Mouse (Mus musculus): ENCODE data around the gene Acp5. TPM values are rescaled to one million over a fixed set of nuclear protein-coding genes. Genes with fewer than 3 reads are reported as not detected.

Gene Acp5
- polyA plus RNA-seq, 1 experiment from 2014 or later = 42.9 TPM

DNA sequence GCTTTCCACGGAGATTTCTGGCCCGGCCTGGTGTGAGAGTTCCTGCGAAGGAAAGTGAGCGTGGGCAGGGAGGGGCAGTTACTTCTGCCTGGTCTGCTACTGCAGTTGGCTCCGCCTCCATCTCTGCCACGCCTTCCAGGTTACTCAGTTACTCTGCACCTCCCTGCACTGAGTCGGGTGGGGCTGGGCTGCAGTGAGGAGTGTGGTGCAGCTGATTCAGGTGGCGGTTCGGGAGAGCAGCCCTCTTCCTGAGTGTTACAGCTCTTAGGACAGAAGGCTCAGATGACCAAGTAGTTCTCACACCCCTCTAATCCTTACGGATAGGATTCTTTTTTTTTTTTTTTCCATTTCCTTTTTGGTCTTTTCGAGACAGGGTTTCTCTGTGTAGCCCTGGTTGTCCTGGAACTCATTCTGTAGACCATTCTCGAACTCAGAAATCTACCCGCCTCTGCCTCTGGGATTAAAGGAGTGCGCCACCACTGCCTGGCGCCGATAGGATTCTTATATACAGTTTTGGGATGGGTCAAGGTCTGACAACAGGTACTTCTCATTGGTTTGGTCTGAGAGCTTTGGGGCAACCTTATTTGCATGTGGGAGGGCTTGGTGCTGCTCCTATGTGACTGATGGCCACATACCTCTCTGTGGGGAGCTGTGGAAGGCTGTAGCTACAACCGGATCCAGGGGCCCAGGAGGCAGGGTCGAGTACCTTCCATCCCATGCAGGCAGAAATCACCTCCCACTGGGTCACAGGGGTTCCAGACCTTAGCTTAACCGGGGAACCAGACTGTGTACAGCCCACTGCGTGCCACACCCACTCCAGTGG lies 14.1 kb upstream of the Acp5 start:
- Histone ChIP-seq H3K4me3 (ENCODE audit: low read depth, low read length) (no peak overlapping the region), H3K27me3 (ENCODE audit: control insufficient read depth, insufficient read depth, low read length) (no peaks in the 10 kb centered on the region), H3K27ac (replicated peaks) (no peak overlapping the region), H3K9ac (ENCODE audit: low read length) (no peak overlapping the region), H3K9me3 (ENCODE audit: control insufficient read depth, low read length) (no peaks in the 10 kb centered on the region), H3K36me3 (ENCODE audit: control insufficient read depth, insufficient read depth, low read length) (no peaks in the 10 kb centered on the region), H3K4me2 (replicated peaks; ENCODE audit: low read depth) (no peak overlapping the region), H3K4me1 (replicated peaks; ENCODE audit: control insufficient read depth, insufficient read depth) (no peaks in the 10 kb centered on the region)
- DNase-seq (ENCODE audit: low spot score) = peak; percentile 56
- 74% methylated on average over 20 of the region's 20 CpGs for WGBS
- TF ChIP-seq EP300 (optimal IDR thresholded peaks at IDR 0.05) (no peak), CTCF (IDR thresholded peaks at IDR 0.05; ENCODE audit: low read depth) (no peak)
- ATAC-seq (ENCODE audit: low FRiP score, low TSS enrichment) = peak; percentile 82

- 93% methylated on average over 7 of the region's 8 CpGs for WGBS
- DNase-seq (ENCODE audit: low spot score) (no peak), ATAC-seq (ENCODE audit: low FRiP score, low TSS enrichment) (no peak)
- Histone ChIP-seq H3K36me3 (ENCODE audit: control insufficient read depth, insufficient read depth, low read length) (no peaks in the 10 kb centered on the region), H3K4me1 (replicated peaks; ENCODE audit: control insufficient read depth, insufficient read depth) (no peaks in the 10 kb centered on the region), H3K9ac (ENCODE audit: low read length) (no peak overlapping the region), H3K4me3 (ENCODE audit: low read depth, low read length) (no peak overlapping the region), H3K27me3 (ENCODE audit: control insufficient read depth, insufficient read depth, low read length) (no peaks in the 10 kb centered on the region), H3K27ac (replicated peaks) (no peak overlapping the region), H3K4me2 (replicated peaks; ENCODE audit: low read depth) (no peak overlapping the region), H3K9me3 (ENCODE audit: control insufficient read depth, low read length) (no peaks in the 10 kb centered on the region)
- TF ChIP-seq CTCF (IDR thresholded peaks at IDR 0.05; ENCODE audit: low read depth) = no peak
- no peak for TF ChIP-seq EP300 (optimal IDR thresholded peaks at IDR 0.05)
Observed at GRCm38 (mm10) chr9:22144304-22144965, 8.9 kb upstream of the Acp5 start.

- Histone ChIP-seq H3K27ac (replicated peaks) (no peak overlapping the region), H3K4me2 (replicated peaks; ENCODE audit: low read depth) (no peak overlapping the region), H3K27me3 (ENCODE audit: control insufficient read depth, insufficient read depth, low read length) (no peaks in the 10 kb centered on the region), H3K4me3 (ENCODE audit: low read depth, low read length) (no peak overlapping the region), H3K4me1 (replicated peaks; ENCODE audit: control insufficient read depth, insufficient read depth) (no peaks in the 10 kb centered on the region), H3K9ac (ENCODE audit: low read length) (no peak overlapping the region), H3K9me3 (ENCODE audit: control insufficient read depth, low read length) (no peaks in the 10 kb centered on the region), H3K36me3 (ENCODE audit: control insufficient read depth, insufficient read depth, low read length) (no peaks in the 10 kb centered on the region)
- TF ChIP-seq CTCF (IDR thresholded peaks at IDR 0.05; ENCODE audit: low read depth) = peak; percentile 98
- no peak for TF ChIP-seq EP300 (optimal IDR thresholded peaks at IDR 0.05)
- WGBS = 49% methylated on average over 17 of the region's 17 CpGs
- DNase-seq (ENCODE audit: low spot score) = peak; percentile 88
- ATAC-seq (ENCODE audit: low FRiP score, low TSS enrichment) = peak; percentile 72
Observed at GRCm38 (mm10) chr9:22143108-22144037, 7.9 kb upstream of the Acp5 start.

- no peak overlapping the region for H3K4me3 ChIP-seq (ENCODE audit: low read depth, low read length)
- no peak for DNase-seq (ENCODE audit: low spot score)
- no peak for TF ChIP-seq CTCF (IDR thresholded peaks at IDR 0.05; ENCODE audit: low read depth)
- H3K36me3 ChIP-seq (ENCODE audit: control insufficient read depth, insufficient read depth, low read length) = no peaks in the 10 kb centered on the region
- H3K27me3 ChIP-seq (ENCODE audit: control insufficient read depth, insufficient read depth, low read length) = no peaks in the 10 kb centered on the region
- WGBS = 90% methylated on average over 5 of the region's 5 CpGs
- no peaks in the 10 kb centered on the region for H3K4me1 ChIP-seq (replicated peaks; ENCODE audit: control insufficient read depth, insufficient read depth)
- H3K4me2 ChIP-seq (replicated peaks; ENCODE audit: low read depth) = no peak overlapping the region
- no peak for ATAC-seq (ENCODE audit: low FRiP score, low TSS enrichment)
- H3K27ac ChIP-seq (replicated peaks) = no peak overlapping the region
- H3K9ac ChIP-seq (ENCODE audit: low read length) = no peak overlapping the region
- no peaks in the 10 kb centered on the region for H3K9me3 ChIP-seq (ENCODE audit: control insufficient read depth, low read length)
Observed at GRCm38 (mm10) chr9:22139746-22140145, 4.2 kb upstream of the Acp5 start.

DNA sequence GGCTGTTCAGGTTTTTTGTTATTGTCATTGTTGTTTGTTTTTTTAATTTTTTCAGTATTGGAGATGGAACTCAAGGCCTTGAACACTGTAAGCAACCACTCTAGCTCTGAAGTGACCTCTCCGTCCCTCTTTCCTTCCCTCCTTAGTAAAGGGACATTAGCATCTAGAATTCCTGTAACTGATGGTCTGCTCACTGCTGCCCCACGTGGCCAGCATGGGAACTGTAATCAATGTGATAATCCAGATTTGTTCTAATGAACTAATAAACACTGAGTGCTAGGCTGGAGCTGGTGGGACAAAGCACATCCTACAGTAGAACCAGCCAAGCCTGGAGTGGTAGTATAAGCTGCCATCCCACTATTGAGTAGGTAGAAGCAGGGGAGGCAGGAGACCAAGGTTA lies 3.0 kb upstream of the Acp5 start:
- no peak overlapping the region for H3K4me2 ChIP-seq (replicated peaks; ENCODE audit: low read depth)
- ATAC-seq (ENCODE audit: low FRiP score, low TSS enrichment) (no peak), DNase-seq (ENCODE audit: low spot score) (peak; percentile 58)
- TF ChIP-seq EP300 (optimal IDR thresholded peaks at IDR 0.05) = no peak
- TF ChIP-seq CTCF (IDR thresholded peaks at IDR 0.05; ENCODE audit: low read depth) = peak; percentile 91
- no peaks in the 10 kb centered on the region for H3K9me3 ChIP-seq (ENCODE audit: control insufficient read depth, low read length)
- no peak overlapping the region for H3K27ac ChIP-seq (replicated peaks)
- no peaks in the 10 kb centered on the region for H3K27me3 ChIP-seq (ENCODE audit: control insufficient read depth, insufficient read depth, low read length)
- 37% methylated on average over 2 of the region's 2 CpGs for WGBS
- H3K9ac ChIP-seq (ENCODE audit: low read length) = no peak overlapping the region
- H3K36me3 ChIP-seq (ENCODE audit: control insufficient read depth, insufficient read depth, low read length) = no peaks in the 10 kb centered on the region
- no peaks in the 10 kb centered on the region for H3K4me1 ChIP-seq (replicated peaks; ENCODE audit: control insufficient read depth, insufficient read depth)
- H3K4me3 ChIP-seq (ENCODE audit: low read depth, low read length) = no peak overlapping the region

Data from stomach, postnatal 0 days (tissue).